14 mouse cellular contexts compared by ENCODE assay signal in genomic region chr1:126801706-126802105, GRCm38 (mm10). TPM values are rescaled to one million over a fixed set of nuclear protein-coding genes. Genes with fewer than 3 reads are reported as not detected.
DNase-seq lines count a peak whose midpoint lies in the region; ATAC-seq lines count a peak whose summit lies in the region.
"Had no signal": no experiment of that assay in that cellular context is flagged by ENCODE, and none has a peak within 500 bp of the region (broad histone marks: within the 10 kb centered on the region; RNA-seq: fewer than 3 reads in every experiment).

No protein-coding gene starts in this region.

- H3K9me3 ChIP-seq in neural tube, embryonic 12.5 days, result no peaks in the 10 kb centered on the region
- H3K9me3 ChIP-seq in neural tube, embryonic 15.5 days (replicated peaks), result no peaks in the 10 kb centered on the region
- H3K9me3 ChIP-seq in heart, embryonic 14.5 days (ENCODE audit: control insufficient read depth, low read length), result no peaks in the 10 kb centered on the region
- H3K9me3 ChIP-seq in stomach, embryonic 16.5 days (replicated peaks; ENCODE audit: control insufficient read depth, low read length), result no peaks in the 10 kb centered on the region
- H3K9me3 ChIP-seq: stomach, embryonic 15.5 days had no signal

- H3K27ac ChIP-seq in neural tube, embryonic 12.5 days, result no peak overlapping the region
- H3K27ac ChIP-seq in neural tube, embryonic 15.5 days (replicated peaks), result no peak overlapping the region
- peak overlapping the region; percentile 88 to 95 for H3K27ac ChIP-seq in heart, embryonic 14.5 days (replicated peaks in 1 of 2; ENCODE audit: control insufficient read depth in 1 of 2, insufficient read depth in 1 of 2, low read depth in 2 of 2, low read length in 2 of 2)
- 0 out of 2 replicates have a peak overlapping the region, but pooled peaks have one; percentile 11 for H3K27ac ChIP-seq in stomach, embryonic 16.5 days (ENCODE audit: low read length)
- H3K27ac ChIP-seq: macrophage; stomach, embryonic 15.5 days had no signal

- 0 out of 2 replicates have a peak, but pooled peaks have one; percentile 29 for ATAC-seq in neural tube, embryonic 12.5 days (ENCODE audit: low FRiP score, low read depth)
- no peak for ATAC-seq in neural tube, embryonic 15.5 days (ENCODE audit: low FRiP score)
- ATAC-seq in heart, embryonic 14.5 days (ENCODE audit: insufficient number of reproducible peaks, insufficient read depth, low FRiP score, low read depth), result peak; percentile 70
- ATAC-seq in stomach, embryonic 16.5 days (ENCODE audit: insufficient read depth, low FRiP score), result peak; percentile 58; the same call in 1 of the 2 replicates

- WGBS in neural tube, embryonic 12.5 days, result 66% methylated on average over 8 of the region's 8 CpGs
- WGBS in neural tube, embryonic 15.5 days, result 25% methylated on average over 8 of the region's 8 CpGs
- 9% methylated on average over 8 of the region's 8 CpGs for WGBS in heart, embryonic 14.5 days
- WGBS in stomach, embryonic 16.5 days, result 39% methylated on average over 8 of the region's 8 CpGs

- H3K9ac ChIP-seq in neural tube, embryonic 12.5 days, result no peak overlapping the region
- H3K9ac ChIP-seq in neural tube, embryonic 15.5 days (replicated peaks), result no peak overlapping the region
- H3K9ac ChIP-seq in heart, embryonic 14.5 days (ENCODE audit: low read length), result peak overlapping the region; percentile 41
- no peak overlapping the region for H3K9ac ChIP-seq in stomach, embryonic 16.5 days (ENCODE audit: low read length)
- H3K9ac ChIP-seq: stomach, embryonic 15.5 days had no signal

- intact Hi-C loops in heart, postnatal 25 days (cut with DNase I), result loop anchor here (10.0 kb wide), 1 partner anchor 123 kb away; no protein-coding TSS in a partner anchor

- H3K27me3 ChIP-seq in neural tube, embryonic 12.5 days (replicated peaks), result no peaks in the 10 kb centered on the region
- no peaks in the 10 kb centered on the region for H3K27me3 ChIP-seq in neural tube, embryonic 15.5 days (replicated peaks)
- no peaks in the 10 kb centered on the region for H3K27me3 ChIP-seq in heart, embryonic 14.5 days (ENCODE audit: control insufficient read depth, insufficient read depth, low read length)
- H3K27me3 ChIP-seq in stomach, embryonic 16.5 days (ENCODE audit: control insufficient read depth, insufficient read depth, low read length), result no peaks in the 10 kb centered on the region
- H3K27me3 ChIP-seq: stomach, embryonic 15.5 days had no signal

- no peak overlapping the region for H3K4me2 ChIP-seq in neural tube, embryonic 12.5 days (replicated peaks)
- no peak overlapping the region for H3K4me2 ChIP-seq in neural tube, embryonic 15.5 days
- H3K4me2 ChIP-seq in heart, embryonic 14.5 days (ENCODE audit: low read length), result peak overlapping the region; percentile 25; the same call in 1 of the 2 replicates
- H3K4me2 ChIP-seq in stomach, embryonic 16.5 days (ENCODE audit: low read depth, low read length), result no peak overlapping the region
- H3K4me2 ChIP-seq: stomach, embryonic 15.5 days had no signal

- peak; percentile 96 for DNase-seq in heart, adult 11 months
- no peak for DNase-seq in heart, postnatal 25 days (ENCODE audit: low spot score)
- DNase-seq in spleen, postnatal 4 days (ENCODE audit: low spot score in 2 of 2), result no peak
- no peak for DNase-seq in testis, postnatal 10 days (ENCODE audit: low spot score)
- DNase-seq: cerebellum, postnatal 10 days; kidney, postnatal 10 days; left cerebral cortex, postnatal 4 days had no signal

- 0 out of 2 replicates have a peak, but pooled peaks cover 8% of the 10 kb centered on the region for H3K4me1 ChIP-seq in neural tube, embryonic 12.5 days
- peaks cover 11% of the 10 kb centered on the region for H3K4me1 ChIP-seq in neural tube, embryonic 15.5 days
- peaks cover 28 to 37% of the 10 kb centered on the region in 2 experiments for H3K4me1 ChIP-seq in heart, embryonic 14.5 days (ENCODE audit: control insufficient read depth in 2 of 2, insufficient read depth in 2 of 2, low read length in 2 of 2)
- H3K4me1 ChIP-seq in stomach, embryonic 16.5 days (ENCODE audit: control insufficient read depth, insufficient read depth, low read length), result no peaks in the 10 kb centered on the region
- H3K4me1 ChIP-seq: stomach, embryonic 15.5 days had no signal

- no peak overlapping the region for H3K4me3 ChIP-seq in neural tube, embryonic 12.5 days
- H3K4me3 ChIP-seq in neural tube, embryonic 15.5 days (replicated peaks), result no peak overlapping the region
- H3K4me3 ChIP-seq in heart, embryonic 14.5 days (ENCODE audit: control insufficient read depth in 1 of 2, insufficient read depth in 1 of 2, low read depth in 1 of 2, low read length in 2 of 2), result no peak overlapping the region
- no peak overlapping the region for H3K4me3 ChIP-seq in stomach, embryonic 16.5 days (replicated peaks; ENCODE audit: low read length)
- H3K4me3 ChIP-seq: stomach, embryonic 15.5 days had no signal

- no peaks in the 10 kb centered on the region for H3K36me3 ChIP-seq in neural tube, embryonic 12.5 days
- no peaks in the 10 kb centered on the region for H3K36me3 ChIP-seq in neural tube, embryonic 15.5 days
- H3K36me3 ChIP-seq in heart, embryonic 14.5 days (ENCODE audit: control insufficient read depth, insufficient read depth, low read length), result no peaks in the 10 kb centered on the region
- no peaks in the 10 kb centered on the region for H3K36me3 ChIP-seq in stomach, embryonic 16.5 days (ENCODE audit: control insufficient read depth, insufficient read depth, low read length)
- H3K36me3 ChIP-seq: stomach, embryonic 15.5 days had no signal

RNA-seq across cellular contexts. Expression of gene Nckap5, which starts 28.9 kb away (rescaled TPM):
- total RNA-seq in heart, postnatal 25 days (2021), result 10 to 100 TPM in 1 of 2 experiments, 1 to 10 TPM in 1; 8.5 to 12.7 TPM
- 24.1 and 25.4 TPM in 2 replicates for polyA plus RNA-seq in neural tube, embryonic 12.5 days (2016; fragmentation: Nextera tagmentation; extraction: Ambion mirVana)
- polyA plus RNA-seq in neural tube, embryonic 15.5 days (2015; fragmentation: Nextera tagmentation; extraction: Ambion mirVana), result 11.4 and 11.5 TPM in 2 replicates
- polyA plus RNA-seq in heart, embryonic 14.5 days (2014; fragmentation: Nextera tagmentation; extraction: Ambion mirVana), result 9.4 and 10.9 TPM in 2 replicates
- 4.1 and 4.8 TPM in 2 replicates for polyA plus RNA-seq in stomach, embryonic 16.5 days (2015; fragmentation: Nextera tagmentation; extraction: Ambion mirVana)
- total RNA-seq: monocyte, adult 5-6 weeks had no signal
- polyA plus RNA-seq: macrophage had no signal

Comparison
In these comparisons a context has a peak if more than half of its experiments do, and no peak if none do; other contexts are left out.
1. H3K27ac ChIP-seq: peak in heart, embryonic 14.5 days (2 of 2) and stomach, embryonic 16.5 days (single experiment); none in neural tube, embryonic 12.5 days (single experiment) and neural tube, embryonic 15.5 days (single experiment).